Mouse (Mus musculus) bone marrow macrophage, adult 2 months (primary cell): Measurements from ENCODE around the gene Uqcr11.

Experiments
- CTCF ChIP-seq: IDR thresholded peaks from 2 replicates; pipeline ENCODE4 v1.5.1; 2012; ENCODE audit warnings: low read depth, mild to moderate bottlenecking, low read length, moderate library complexity
- POLR2A ChIP-seq: IDR thresholded peaks from 2 replicates; pipeline ENCODE4 v1.6.1; 2012; ENCODE audit warnings: mild to moderate bottlenecking, low read depth, low read length, borderline replicate concordance

GRCm38 (mm10) chr10:80390697-80391096, 15.9 kb downstream of the Uqcr11 start:
- TF ChIP-seq CTCF = no peak
- no peak for TF ChIP-seq POLR2A
